Mouse (Mus musculus) cerebellum, adult 2 months (tissue): Measurements from ENCODE around the gene Enox1.

Experiments used
- CTCF ChIP-seq: fragments of 200-500 bp; IDR thresholded peaks from 2 replicates; pipeline ENCODE4 v1.5.1; 2011; ENCODE audit warnings: low read depth, mild to moderate bottlenecking, control low read depth, low read length, moderate library complexity, borderline replicate concordance; ENCODE audit not compliant: insufficient read depth
- POLR2A ChIP-seq: fragments of 200-500 bp; IDR thresholded peaks from 2 replicates; pipeline ENCODE4 v1.6.1; 2011; ENCODE audit warnings: low read length, control low read depth, borderline replicate concordance; ENCODE audit not compliant: insufficient read depth

DNA sequence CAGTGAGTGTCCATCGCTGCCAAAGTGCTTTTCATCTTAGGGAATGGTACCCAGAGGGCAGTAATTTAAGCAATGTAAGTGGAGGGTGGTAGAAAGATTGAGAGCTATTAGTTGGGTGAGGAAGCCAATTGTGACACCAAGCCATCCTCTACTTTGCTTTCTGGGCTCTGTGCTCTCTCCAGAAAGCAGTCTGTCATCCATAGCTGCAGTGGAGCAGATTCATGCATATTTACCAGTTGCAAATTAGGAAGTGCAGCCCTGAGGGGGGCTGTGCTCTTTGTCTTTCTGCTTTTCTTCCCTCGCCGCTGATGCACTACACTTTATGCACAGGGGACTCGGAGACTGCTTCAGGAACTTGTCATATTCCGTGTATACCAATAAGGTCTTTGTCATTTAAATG is 221.3 kb downstream of the Enox1 start:
- no peak for TF ChIP-seq CTCF
- no peak for TF ChIP-seq POLR2A
